Mouse (Mus musculus): ENCODE measurements at regions not wholly inside any gene's neighbourhood (a gene's known extent, or its start where the extent isn't known, plus 50 kb on each side); places are given as distances from the start of the nearest gene placed in this dataset.

DNA sequence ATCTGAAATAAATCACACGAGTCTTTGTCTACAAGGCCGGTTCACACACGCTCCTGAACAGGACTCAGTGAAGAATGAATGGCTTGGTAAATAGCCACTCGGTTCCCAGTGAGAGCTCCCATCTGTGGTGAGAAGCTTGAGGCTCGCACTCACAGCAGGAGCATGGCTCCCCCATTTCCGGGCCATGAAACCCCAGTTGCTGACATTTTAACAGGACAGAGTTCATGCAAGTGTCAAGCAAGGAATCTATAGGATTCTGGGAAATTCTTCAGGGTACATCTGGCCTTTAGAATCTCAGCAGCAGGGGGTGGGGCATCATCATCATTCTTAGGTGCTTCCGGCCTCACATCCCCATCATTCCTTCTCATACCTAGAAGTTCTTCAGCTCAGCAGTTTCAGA lies 371.8 kb downstream of the Adam3 start:
- no peak for ATAC-seq (ENCODE audit: insufficient number of reproducible peaks, insufficient read depth, low FRiP score, low TSS enrichment)
- H3K4me3 ChIP-seq, result no peak overlapping the region
- no peak overlapping the region for H3K27ac ChIP-seq
- H3K9ac ChIP-seq, result no peak overlapping the region
- no peaks in the 10 kb centered on the region for H3K36me3 ChIP-seq
- 79% methylated on average over 7 of the region's 7 CpGs for WGBS
- no peaks in the 10 kb centered on the region for H3K27me3 ChIP-seq
- H3K9me3 ChIP-seq, result no peaks in the 10 kb centered on the region
- no peak overlapping the region for H3K4me2 ChIP-seq (replicated peaks)
- 0 out of 2 replicates have a peak, but pooled peaks cover 10% of the 10 kb centered on the region for H3K4me1 ChIP-seq

DNA sequence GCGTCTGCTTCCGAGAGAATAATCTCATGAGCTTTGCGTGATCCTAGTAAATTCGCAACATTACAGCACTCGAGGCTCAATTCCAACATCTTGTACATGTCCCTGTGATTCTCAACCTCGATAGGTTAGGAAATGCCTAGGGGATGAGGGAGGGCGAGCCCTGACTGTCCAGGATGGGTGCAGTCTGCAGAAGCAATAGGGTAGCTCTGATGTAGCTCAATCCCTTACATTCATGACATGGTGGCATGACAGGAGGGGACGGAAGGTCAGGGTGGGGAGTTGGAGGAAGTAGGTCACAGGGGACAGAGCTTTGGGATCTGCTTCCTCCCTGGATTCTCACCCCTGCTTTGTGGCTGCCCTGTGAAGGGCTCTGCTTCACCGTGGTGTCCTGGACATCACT lies 373.3 kb downstream of the Adam3 start:
- no peaks in the 10 kb centered on the region for H3K36me3 ChIP-seq
- H3K4me1 ChIP-seq, result 0 out of 2 replicates have a peak, but pooled peaks cover 10% of the 10 kb centered on the region
- 65% methylated on average over 9 of the region's 9 CpGs for WGBS
- no peak overlapping the region for H3K4me3 ChIP-seq
- no peak for ATAC-seq (ENCODE audit: insufficient number of reproducible peaks, insufficient read depth, low FRiP score, low TSS enrichment)
- H3K4me2 ChIP-seq (replicated peaks), result no peak overlapping the region
- no peaks in the 10 kb centered on the region for H3K27me3 ChIP-seq
- no peak overlapping the region for H3K27ac ChIP-seq
- H3K9ac ChIP-seq, result no peak overlapping the region
- H3K9me3 ChIP-seq, result no peaks in the 10 kb centered on the region

DNA sequence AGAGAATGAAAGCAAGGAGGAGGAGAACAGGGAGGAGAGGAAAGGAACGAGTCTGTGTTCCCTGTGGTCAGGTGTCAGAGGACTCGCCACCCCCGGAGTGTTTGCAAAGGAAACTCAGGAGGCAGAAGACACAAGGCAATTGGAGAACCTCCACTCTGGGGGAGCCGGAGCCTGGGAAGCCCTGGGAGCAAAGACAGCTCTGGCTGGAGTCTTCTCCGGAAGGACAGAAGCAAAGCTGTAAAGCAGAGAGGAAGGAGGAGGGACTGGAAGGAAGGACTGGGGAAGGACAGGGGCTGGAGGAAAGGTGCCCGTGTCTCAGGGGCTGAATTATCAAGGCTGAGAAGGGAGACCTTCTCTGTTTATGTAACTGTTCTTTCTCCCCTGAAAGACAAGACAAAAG lies 373.9 kb downstream of the Adam3 start:
- H3K9me3 ChIP-seq, result no peaks in the 10 kb centered on the region
- no peak for ATAC-seq (ENCODE audit: insufficient number of reproducible peaks, insufficient read depth, low FRiP score, low TSS enrichment)
- H3K36me3 ChIP-seq, result no peaks in the 10 kb centered on the region
- no peaks in the 10 kb centered on the region for H3K27me3 ChIP-seq
- H3K4me2 ChIP-seq (replicated peaks), result peak overlapping the region; percentile 17; the same call in 1 of the 2 replicates
- H3K4me1 ChIP-seq, result 0 out of 2 replicates have a peak, but pooled peaks cover 10% of the 10 kb centered on the region
- WGBS, result 24% methylated on average over 6 of the region's 6 CpGs
- no peak overlapping the region for H3K4me3 ChIP-seq
- no peak overlapping the region for H3K9ac ChIP-seq
- H3K27ac ChIP-seq, result no peak overlapping the region

DNA sequence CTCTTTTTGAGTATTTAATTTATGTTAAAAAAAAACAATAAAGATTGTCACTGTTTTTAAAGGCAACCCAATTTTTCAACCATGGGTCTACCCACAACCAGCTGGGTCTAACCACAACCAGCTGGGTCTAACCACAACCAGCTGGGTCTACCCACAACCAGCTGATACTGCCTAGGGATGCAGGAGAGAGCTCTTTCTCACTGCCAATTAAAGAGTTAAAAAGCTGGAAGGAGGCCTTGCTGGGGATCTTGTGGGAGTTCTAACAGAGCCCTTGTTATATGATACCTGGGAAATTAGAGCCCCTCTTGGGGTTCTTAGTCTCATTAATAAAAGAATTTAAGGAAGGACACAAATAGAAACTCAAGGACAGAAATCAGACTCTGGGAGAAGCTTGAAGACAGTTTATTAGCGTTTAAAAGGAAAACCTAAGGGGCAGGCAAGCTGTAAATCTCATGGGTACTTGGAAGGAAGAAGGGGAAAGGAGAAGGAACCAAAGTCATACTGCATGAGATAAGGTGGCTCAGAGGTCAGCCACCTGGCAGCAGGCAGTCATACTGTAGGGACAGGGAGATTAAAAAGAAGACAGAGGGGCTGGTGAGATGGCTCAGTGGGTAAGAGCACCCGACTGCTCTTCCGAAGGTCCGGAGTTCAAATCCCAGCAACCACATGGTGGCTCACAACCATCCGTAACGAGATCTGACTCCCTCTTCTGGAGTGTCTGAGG lies 379.1 kb downstream of the Adam3 start:
- ATAC-seq (ENCODE audit: insufficient number of reproducible peaks, insufficient read depth, low FRiP score, low TSS enrichment), result peak; percentile 80; the same call in 1 of the 2 replicates
- no peaks in the 10 kb centered on the region for H3K36me3 ChIP-seq
- no peak overlapping the region for H3K9ac ChIP-seq
- no peaks in the 10 kb centered on the region for H3K27me3 ChIP-seq
- H3K27ac ChIP-seq, result 0 out of 2 replicates have a peak overlapping the region, but pooled peaks have one; percentile 23
- H3K9me3 ChIP-seq, result no peaks in the 10 kb centered on the region
- H3K4me2 ChIP-seq (replicated peaks), result no peak overlapping the region
- 44% methylated on average over 6 of the region's 6 CpGs for WGBS
- peaks cover 8% of the 10 kb centered on the region; the same call in 1 of the 2 replicates for H3K4me1 ChIP-seq
- H3K4me3 ChIP-seq, result no peak overlapping the region

DNA sequence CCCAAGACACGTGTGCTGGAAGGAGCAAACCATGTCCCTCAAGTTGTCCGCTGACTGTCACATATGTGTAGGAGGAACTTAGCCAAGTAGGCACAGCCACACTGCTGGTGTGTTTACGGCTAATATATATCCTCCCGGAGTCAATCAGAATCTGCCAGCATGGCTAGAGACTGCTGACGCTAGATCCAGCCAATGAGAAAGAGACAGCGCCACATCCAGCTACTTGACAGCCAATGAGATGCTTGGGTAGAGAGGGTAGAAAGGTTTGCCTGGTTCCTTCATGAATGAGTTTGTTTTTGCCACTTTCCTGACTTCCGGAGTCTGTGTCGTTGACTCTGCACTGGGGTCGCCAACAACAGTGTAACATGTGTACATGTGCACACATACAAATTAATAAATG lies 387.0 kb downstream of the Adam3 start:
- H3K4me3 ChIP-seq, result no peak overlapping the region
- H3K27ac ChIP-seq, result no peak overlapping the region
- H3K9me3 ChIP-seq, result no peaks in the 10 kb centered on the region
- no peak for ATAC-seq (ENCODE audit: insufficient number of reproducible peaks, insufficient read depth, low FRiP score, low TSS enrichment)
- no peak overlapping the region for H3K4me2 ChIP-seq (replicated peaks)
- 0 out of 2 replicates have a peak, but pooled peaks cover 4% of the 10 kb centered on the region for H3K4me1 ChIP-seq
- H3K9ac ChIP-seq, result no peak overlapping the region
- H3K36me3 ChIP-seq, result no peaks in the 10 kb centered on the region
- 87% methylated on average over 9 of the region's 9 CpGs for WGBS
- no peaks in the 10 kb centered on the region for H3K27me3 ChIP-seq

DNA sequence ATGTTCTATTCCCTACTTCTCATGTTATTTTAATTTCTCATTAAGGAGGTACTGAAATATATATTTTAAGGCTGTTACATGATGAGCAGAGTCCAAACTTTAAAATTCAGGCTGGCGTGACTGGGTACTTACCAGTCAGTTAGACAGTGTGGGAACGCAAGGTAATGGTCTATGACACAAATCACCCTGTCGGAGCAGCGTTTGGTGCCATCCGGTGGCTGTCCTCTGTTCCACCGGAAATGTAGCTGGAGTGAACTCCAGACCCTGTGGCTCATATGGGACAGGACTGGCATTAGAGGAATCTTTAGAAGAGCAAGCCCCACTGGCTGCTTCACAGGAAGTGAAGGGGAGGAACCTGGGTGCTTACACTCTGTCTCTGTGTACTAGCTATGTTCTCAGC lies 388.0 kb downstream of the Adam3 start:
- H3K36me3 ChIP-seq, result no peaks in the 10 kb centered on the region
- 0 out of 2 replicates have a peak, but pooled peaks cover 4% of the 10 kb centered on the region for H3K4me1 ChIP-seq
- 47% methylated on average over 6 of the region's 6 CpGs for WGBS
- no peak overlapping the region for H3K9ac ChIP-seq
- H3K4me2 ChIP-seq (replicated peaks), result no peak overlapping the region
- H3K27me3 ChIP-seq, result no peaks in the 10 kb centered on the region
- no peak overlapping the region for H3K4me3 ChIP-seq
- no peaks in the 10 kb centered on the region for H3K9me3 ChIP-seq
- H3K27ac ChIP-seq, result no peak overlapping the region
- ATAC-seq (ENCODE audit: insufficient number of reproducible peaks, insufficient read depth, low FRiP score, low TSS enrichment), result no peak

DNA sequence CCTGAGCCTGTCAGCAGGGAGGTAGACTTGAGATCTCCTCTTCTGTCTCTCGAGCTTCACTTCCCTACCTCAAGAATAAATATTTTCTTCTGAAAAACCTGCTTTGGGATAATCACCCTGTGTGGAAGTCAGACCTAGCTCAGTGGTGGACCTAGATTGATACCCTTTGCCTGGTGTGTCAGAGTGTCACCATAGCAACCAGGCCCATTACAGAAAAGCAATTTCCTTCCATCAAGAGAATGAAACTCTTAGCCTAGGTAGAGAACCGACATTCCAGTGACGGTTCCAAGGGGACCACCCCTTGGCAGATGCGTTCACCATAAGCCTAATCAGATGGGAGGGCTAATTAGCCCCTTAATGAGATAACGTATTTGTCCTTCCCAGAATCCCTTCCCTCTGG lies 389.9 kb downstream of the Adam3 start:
- Histone ChIP-seq H3K4me3 (no peak overlapping the region), H3K36me3 (no peaks in the 10 kb centered on the region), H3K27ac (no peak overlapping the region), H3K9ac (no peak overlapping the region), H3K9me3 (no peaks in the 10 kb centered on the region), H3K27me3 (no peaks in the 10 kb centered on the region), H3K4me2 (replicated peaks) (no peak overlapping the region), H3K4me1 (0 out of 2 replicates have a peak, but pooled peaks cover 4% of the 10 kb centered on the region)
- ATAC-seq (ENCODE audit: insufficient number of reproducible peaks, insufficient read depth, low FRiP score, low TSS enrichment), result no peak
- 54% methylated on average over 5 of the region's 5 CpGs for WGBS

DNA sequence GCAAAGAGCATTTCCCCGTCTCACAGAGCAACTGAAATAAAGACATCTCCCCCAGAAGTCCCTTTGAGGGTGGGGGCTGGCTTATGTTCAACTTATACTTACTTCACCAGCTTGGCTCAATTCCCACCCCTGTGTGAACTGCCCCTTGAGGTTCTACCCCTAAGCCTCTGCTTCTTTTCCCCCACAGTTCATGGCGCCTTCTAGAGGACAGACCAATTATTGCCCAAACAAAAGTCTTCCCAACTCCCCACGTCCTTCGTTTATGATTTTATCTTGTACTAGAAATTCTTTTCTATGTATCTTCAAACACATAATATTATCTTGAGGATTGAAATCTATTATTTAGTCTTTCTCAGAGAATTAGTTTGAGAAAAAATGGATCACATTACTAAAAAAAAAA lies 391.9 kb downstream of the Adam3 start:
- Histone ChIP-seq H3K4me1 (0 out of 2 replicates have a peak, but pooled peaks cover 4% of the 10 kb centered on the region), H3K27ac (no peak overlapping the region), H3K9ac (no peak overlapping the region), H3K9me3 (no peaks in the 10 kb centered on the region), H3K4me2 (replicated peaks) (no peak overlapping the region), H3K36me3 (no peaks in the 10 kb centered on the region), H3K27me3 (no peaks in the 10 kb centered on the region), H3K4me3 (no peak overlapping the region)
- WGBS, result 83% methylated on average over 4 of the region's 4 CpGs
- no peak for ATAC-seq (ENCODE audit: insufficient number of reproducible peaks, insufficient read depth, low FRiP score, low TSS enrichment)

DNA sequence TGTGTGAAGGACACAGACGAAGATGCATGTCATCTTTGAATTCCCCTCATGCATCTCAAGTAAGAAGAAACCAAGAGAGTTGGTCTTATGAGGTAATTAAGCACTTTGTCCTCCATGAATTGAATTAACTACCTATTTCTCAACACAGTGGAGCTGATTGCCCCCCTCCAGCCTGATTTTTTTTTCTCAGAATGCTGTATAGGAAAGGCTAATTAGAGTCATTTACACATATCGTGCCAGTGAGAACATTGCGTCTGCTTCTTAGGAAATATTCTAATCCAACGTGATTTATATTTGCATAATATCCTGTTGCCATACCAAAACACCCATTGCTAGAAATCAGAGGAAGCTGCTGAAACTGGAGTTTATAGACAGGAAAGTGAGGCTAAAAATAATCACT lies 414.8 kb downstream of the Adam3 start:
- Histone ChIP-seq H3K36me3 (no peaks in the 10 kb centered on the region), H3K4me3 (no peak overlapping the region), H3K27ac (no peak overlapping the region), H3K9me3 (no peaks in the 10 kb centered on the region), H3K4me1 (no peaks in the 10 kb centered on the region), H3K9ac (no peak overlapping the region), H3K27me3 (no peaks in the 10 kb centered on the region), H3K4me2 (replicated peaks) (no peak overlapping the region)
- 77% methylated on average over 4 of the region's 4 CpGs for whole genome bisulfite sequencing
- ATAC-seq (ENCODE audit: insufficient number of reproducible peaks, insufficient read depth, low FRiP score, low TSS enrichment), result no peak

DNA sequence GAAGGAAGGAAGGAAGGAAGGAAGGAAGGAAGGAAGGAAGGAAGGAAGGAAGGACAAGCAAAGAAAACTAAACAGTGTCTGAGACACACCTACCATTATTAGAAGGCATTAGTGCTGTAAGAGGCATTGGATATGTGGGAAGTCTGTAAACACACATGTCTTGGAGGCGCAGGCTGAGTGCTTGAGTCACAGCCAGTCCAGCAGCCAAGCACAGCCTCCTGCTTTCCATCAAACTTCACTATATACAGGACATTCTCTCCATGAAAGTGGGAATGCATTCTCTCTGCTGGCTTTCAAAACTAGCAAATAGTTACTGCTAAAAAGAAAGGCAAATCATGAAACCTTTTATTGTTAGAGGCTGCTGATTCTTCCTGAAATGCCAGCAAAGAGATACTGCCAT lies 431.1 kb downstream of the Adam3 start:
- Histone ChIP-seq H3K4me2 (replicated peaks) (no peak overlapping the region), H3K9me3 (peaks cover 6% of the 10 kb centered on the region; the same call in 1 of the 2 replicates), H3K4me1 (no peaks in the 10 kb centered on the region), H3K27me3 (no peaks in the 10 kb centered on the region), H3K9ac (no peak overlapping the region), H3K4me3 (no peak overlapping the region), H3K27ac (no peak overlapping the region), H3K36me3 (no peaks in the 10 kb centered on the region)
- no peak for ATAC-seq (ENCODE audit: insufficient number of reproducible peaks, insufficient read depth, low FRiP score, low TSS enrichment)
- 68% methylated on average over 1 of the region's 1 CpGs for WGBS

DNA sequence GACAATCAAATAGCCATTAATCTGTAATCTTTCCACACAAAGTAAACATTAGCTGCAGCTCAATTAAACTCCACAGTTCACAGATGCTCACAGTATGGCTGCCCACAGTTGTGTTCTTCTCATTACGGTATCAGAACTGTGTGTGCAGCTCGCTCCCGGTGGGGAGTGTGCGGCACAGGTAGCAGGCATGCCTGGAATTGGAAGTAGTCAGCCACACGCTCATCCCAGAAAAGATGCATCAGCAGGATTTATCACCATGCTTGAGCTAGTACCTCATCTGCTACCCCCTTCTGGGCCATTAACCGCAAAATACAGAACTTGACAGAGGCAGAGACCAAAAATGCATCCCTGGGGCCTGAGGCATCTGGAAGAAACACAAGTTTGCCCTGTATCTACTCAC lies 437.8 kb downstream of the Adam3 start:
- 90% methylated on average over 6 of the region's 6 CpGs for WGBS

DNA sequence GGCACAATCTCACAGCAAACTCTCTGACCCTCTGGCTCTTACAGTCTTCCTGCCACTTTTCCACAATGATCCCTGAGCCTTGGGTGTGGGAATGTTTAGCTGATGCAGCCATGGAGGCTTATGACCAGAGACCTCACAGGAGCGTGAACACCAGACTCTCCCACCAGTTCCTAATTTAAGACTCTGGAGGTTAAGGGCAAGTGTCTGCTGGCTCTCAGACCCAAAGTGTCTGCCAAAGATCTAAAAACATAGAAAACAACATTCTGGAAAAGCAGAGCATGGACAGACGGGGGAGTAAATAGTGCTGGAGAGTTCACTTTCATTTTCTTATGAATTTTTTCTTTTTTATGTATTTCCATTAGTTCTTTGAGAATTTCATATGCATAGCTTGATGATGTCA lies 440.7 kb downstream of the Adam3 start:
- WGBS, result 81% methylated on average over 2 of the region's 2 CpGs
- H3K4me1 ChIP-seq, result no peaks in the 10 kb centered on the region
- no peak overlapping the region for H3K4me2 ChIP-seq (replicated peaks)
- H3K9me3 ChIP-seq, result no peaks in the 10 kb centered on the region
- no peak overlapping the region for H3K27ac ChIP-seq
- H3K36me3 ChIP-seq, result no peaks in the 10 kb centered on the region
- H3K27me3 ChIP-seq, result no peaks in the 10 kb centered on the region
- no peak for ATAC-seq (ENCODE audit: insufficient number of reproducible peaks, insufficient read depth, low FRiP score, low TSS enrichment)
- H3K4me3 ChIP-seq, result no peak overlapping the region
- H3K9ac ChIP-seq, result no peak overlapping the region

More for the DNA sequence above, 437.8 kb downstream of the Adam3 start:
- H3K4me3 ChIP-seq, result no peak overlapping the region
- H3K9me3 ChIP-seq, result peaks cover 6% of the 10 kb centered on the region; the same call in 1 of the 2 replicates
- H3K36me3 ChIP-seq, result no peaks in the 10 kb centered on the region
- no peak for ATAC-seq (ENCODE audit: insufficient number of reproducible peaks, insufficient read depth, low FRiP score, low TSS enrichment)
- no peak overlapping the region for H3K9ac ChIP-seq
- no peaks in the 10 kb centered on the region for H3K4me1 ChIP-seq
- no peak overlapping the region for H3K4me2 ChIP-seq (replicated peaks)
- H3K27ac ChIP-seq, result no peak overlapping the region
- no peaks in the 10 kb centered on the region for H3K27me3 ChIP-seq

Data from embryonic facial prominence, embryonic 12.5 days (tissue).